Mouse (Mus musculus): ENCODE measurements around the gene Plppr1. TPM values are rescaled to one million over a fixed set of nuclear protein-coding genes. Genes with fewer than 3 reads are reported as not detected.

The Plppr1 gene
- polyA plus RNA-seq, 2 experiments, result 2.8 to 5.0 TPM

DNA sequence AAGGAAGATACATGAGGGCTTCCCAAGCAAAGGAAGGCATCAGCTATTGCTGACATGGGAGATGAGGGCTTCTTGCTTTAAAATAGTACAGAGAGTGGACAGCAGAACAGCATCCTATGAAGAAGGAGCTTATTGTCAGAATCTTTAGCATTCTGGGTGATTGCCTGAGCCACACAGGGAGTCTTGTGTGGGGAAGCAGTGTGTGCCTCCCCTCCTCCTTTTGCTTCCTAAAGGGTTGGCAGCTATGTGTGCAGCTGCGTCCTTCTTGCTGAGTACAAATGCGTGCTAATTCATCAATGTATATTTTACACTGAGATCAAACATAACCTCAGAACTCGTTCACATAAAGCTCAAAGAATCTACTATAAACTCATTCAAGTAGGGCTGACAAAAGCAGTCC, 119.8 kb downstream of the Plppr1 start:
- TF ChIP-seq POLR2A (IDR thresholded peaks at IDR 0.05; ENCODE audit: borderline replicate concordance, extremely low read depth, insufficient read depth, insufficient read length), result no peak
- Histone ChIP-seq H3K9ac (ENCODE audit: low read depth, low read length, severe bottlenecking) (no peak overlapping the region), H3K27ac (replicated peaks; ENCODE audit: low read depth, low read length) (no peak overlapping the region), H3K4me3 (replicated peaks; ENCODE audit: low read length) (no peak overlapping the region), H3K9me3 (ENCODE audit: control insufficient read depth, low read length) (no peaks in the 10 kb centered on the region), H3K4me1 (ENCODE audit: control insufficient read depth, insufficient read depth, low read length) (no peaks in the 10 kb centered on the region), H3K4me2 (replicated peaks; ENCODE audit: low read depth, low read length, severe bottlenecking) (no peak overlapping the region), H3K27me3 (ENCODE audit: control insufficient read depth, insufficient read depth, low read length) (no peaks in the 10 kb centered on the region), H3K36me3 (ENCODE audit: control insufficient read depth, insufficient read depth, low read length) (no peaks in the 10 kb centered on the region)
- 69% methylated on average over 3 of the region's 3 CpGs for WGBS
- no peak for DNase-seq (ENCODE audit: low spot score)
- no peak for ATAC-seq (ENCODE audit: low FRiP score, low read depth)

DNA sequence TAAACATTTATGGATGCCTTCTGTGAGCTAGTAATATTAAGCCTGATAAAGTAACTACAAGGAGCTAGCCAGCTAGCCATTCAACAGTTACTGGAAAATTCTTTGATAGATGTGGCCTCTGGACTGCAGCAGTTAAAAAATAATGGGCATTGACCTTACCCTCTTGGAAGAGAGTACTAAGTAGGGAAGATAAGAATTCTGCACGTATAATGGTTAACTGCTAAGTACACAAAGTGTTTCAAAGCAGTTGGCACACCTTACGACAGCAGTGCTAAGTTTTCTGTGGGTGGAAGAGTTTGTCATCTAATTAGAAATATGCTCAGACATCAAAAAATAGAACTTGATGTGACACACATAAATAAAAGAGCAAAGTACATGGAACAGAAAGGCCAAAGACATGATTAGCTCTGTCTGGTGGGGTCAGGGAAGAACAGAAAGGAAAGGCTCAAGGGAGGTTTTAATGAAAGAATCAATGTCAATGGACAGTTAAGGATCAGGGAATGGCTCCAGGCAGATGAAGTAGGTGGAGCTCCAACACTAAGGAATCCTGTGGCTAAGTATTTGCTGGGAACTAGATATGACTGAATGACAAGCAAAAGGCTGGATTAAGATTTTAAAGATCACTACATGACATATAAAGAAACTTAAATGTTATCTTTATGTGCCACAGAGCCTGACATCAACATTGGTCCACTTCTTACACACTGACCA, 120.6 kb downstream of the Plppr1 start:
- TF ChIP-seq POLR2A (IDR thresholded peaks at IDR 0.05; ENCODE audit: borderline replicate concordance, extremely low read depth, insufficient read depth, insufficient read length), result no peak
- H3K36me3 ChIP-seq (ENCODE audit: control insufficient read depth, insufficient read depth, low read length), result no peaks in the 10 kb centered on the region
- ATAC-seq (ENCODE audit: low FRiP score, low read depth) (no peak), DNase-seq (ENCODE audit: low spot score) (no peak)
- no peaks in the 10 kb centered on the region for H3K9me3 ChIP-seq (ENCODE audit: control insufficient read depth, low read length)
- no peak overlapping the region for H3K9ac ChIP-seq (ENCODE audit: low read depth, low read length, severe bottlenecking)
- 75% methylated on average over 2 of the region's 2 CpGs for WGBS
- H3K27ac ChIP-seq (replicated peaks; ENCODE audit: low read depth, low read length), result no peak overlapping the region
- no peak overlapping the region for H3K4me2 ChIP-seq (replicated peaks; ENCODE audit: low read depth, low read length, severe bottlenecking)
- H3K4me1 ChIP-seq (ENCODE audit: control insufficient read depth, insufficient read depth, low read length), result no peaks in the 10 kb centered on the region
- H3K4me3 ChIP-seq (replicated peaks; ENCODE audit: low read length), result no peak overlapping the region
- no peaks in the 10 kb centered on the region for H3K27me3 ChIP-seq (ENCODE audit: control insufficient read depth, insufficient read depth, low read length)

DNA sequence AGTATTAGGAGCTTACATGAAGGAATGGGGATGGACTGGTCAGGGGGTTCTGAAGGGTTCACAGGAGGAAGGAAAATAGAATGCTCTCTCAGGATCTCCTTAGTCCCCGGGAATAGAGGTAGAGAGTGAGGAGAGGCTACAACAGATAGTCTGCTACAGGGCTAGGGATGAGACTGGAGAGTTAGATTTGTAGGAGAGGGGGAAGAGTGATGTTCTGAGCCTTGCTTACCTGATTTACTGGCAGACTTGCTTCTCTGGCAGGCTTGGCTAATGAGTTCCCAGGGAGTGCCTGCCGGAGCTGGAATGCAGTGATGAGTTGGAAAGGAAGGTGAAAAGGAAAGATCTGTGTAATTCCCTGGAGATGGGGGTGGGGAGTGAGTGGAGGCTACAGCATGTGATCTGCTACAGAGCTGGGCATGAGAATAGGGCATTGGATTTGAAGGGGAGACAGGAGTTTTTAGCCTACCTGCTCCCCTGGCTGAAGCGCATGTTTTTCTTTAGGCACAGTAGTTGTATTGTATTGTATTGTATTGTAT, 131.0 kb downstream of the Plppr1 start:
- Histone ChIP-seq H3K27ac (replicated peaks; ENCODE audit: low read depth, low read length) (no peak overlapping the region), H3K4me3 (replicated peaks; ENCODE audit: low read length) (no peak overlapping the region), H3K4me2 (replicated peaks; ENCODE audit: low read depth, low read length, severe bottlenecking) (no peak overlapping the region), H3K9me3 (ENCODE audit: control insufficient read depth, low read length) (no peaks in the 10 kb centered on the region), H3K4me1 (ENCODE audit: control insufficient read depth, insufficient read depth, low read length) (0 out of 2 replicates have a peak, but pooled peaks cover 3% of the 10 kb centered on the region), H3K36me3 (ENCODE audit: control insufficient read depth, insufficient read depth, low read length) (no peaks in the 10 kb centered on the region), H3K9ac (ENCODE audit: low read depth, low read length, severe bottlenecking) (no peak overlapping the region), H3K27me3 (ENCODE audit: control insufficient read depth, insufficient read depth, low read length) (no peaks in the 10 kb centered on the region)
- WGBS, result 70% methylated on average over 3 of the region's 3 CpGs
- ATAC-seq (ENCODE audit: low FRiP score, low read depth), result no peak
- no peak for TF ChIP-seq POLR2A (IDR thresholded peaks at IDR 0.05; ENCODE audit: borderline replicate concordance, extremely low read depth, insufficient read depth, insufficient read length)
- DNase-seq (ENCODE audit: low spot score), result no peak

DNA sequence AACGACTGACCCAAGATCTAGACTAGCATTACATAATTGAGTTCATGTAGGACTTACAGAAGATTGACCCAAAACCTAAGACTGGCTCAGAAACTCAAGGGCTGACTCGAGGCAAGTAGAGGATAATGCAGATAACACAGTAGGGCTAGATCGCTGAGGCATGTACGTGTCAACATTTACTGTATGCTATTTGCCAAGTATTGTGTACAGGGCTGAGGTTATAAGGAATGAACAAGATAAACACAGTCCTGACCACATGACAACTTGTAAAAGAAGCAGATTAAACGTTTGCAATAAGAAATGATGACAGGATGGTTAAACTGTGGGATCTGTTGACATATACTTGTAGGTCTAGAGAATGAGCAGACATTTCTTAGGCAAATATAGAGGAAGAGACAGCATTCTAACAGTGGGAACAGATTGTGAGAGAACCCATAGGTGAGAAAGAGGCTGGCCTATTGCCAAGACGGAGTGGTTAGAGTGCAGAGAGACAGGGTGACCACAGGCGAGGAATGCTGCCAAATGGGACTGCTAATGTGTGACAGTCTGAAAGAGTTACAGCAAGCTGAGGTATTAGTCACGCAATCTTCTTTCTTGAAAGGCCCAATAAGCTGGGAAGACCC, 138.2 kb downstream of the Plppr1 start:
- Histone ChIP-seq H3K4me2 (replicated peaks; ENCODE audit: low read depth, low read length, severe bottlenecking) (no peak overlapping the region), H3K36me3 (ENCODE audit: control insufficient read depth, insufficient read depth, low read length) (no peaks in the 10 kb centered on the region), H3K9me3 (ENCODE audit: control insufficient read depth, low read length) (no peaks in the 10 kb centered on the region), H3K27ac (replicated peaks; ENCODE audit: low read depth, low read length) (no peak overlapping the region), H3K27me3 (ENCODE audit: control insufficient read depth, insufficient read depth, low read length) (no peaks in the 10 kb centered on the region), H3K4me3 (replicated peaks; ENCODE audit: low read length) (no peak overlapping the region), H3K4me1 (ENCODE audit: control insufficient read depth, insufficient read depth, low read length) (no peaks in the 10 kb centered on the region), H3K9ac (ENCODE audit: low read depth, low read length, severe bottlenecking) (no peak overlapping the region)
- DNase-seq (ENCODE audit: low spot score) (peak; percentile 16), ATAC-seq (ENCODE audit: low FRiP score, low read depth) (no peak)
- WGBS, result 74% methylated on average over 8 of the region's 8 CpGs
- TF ChIP-seq POLR2A (IDR thresholded peaks at IDR 0.05; ENCODE audit: borderline replicate concordance, extremely low read depth, insufficient read depth, insufficient read length), result no peak

DNA sequence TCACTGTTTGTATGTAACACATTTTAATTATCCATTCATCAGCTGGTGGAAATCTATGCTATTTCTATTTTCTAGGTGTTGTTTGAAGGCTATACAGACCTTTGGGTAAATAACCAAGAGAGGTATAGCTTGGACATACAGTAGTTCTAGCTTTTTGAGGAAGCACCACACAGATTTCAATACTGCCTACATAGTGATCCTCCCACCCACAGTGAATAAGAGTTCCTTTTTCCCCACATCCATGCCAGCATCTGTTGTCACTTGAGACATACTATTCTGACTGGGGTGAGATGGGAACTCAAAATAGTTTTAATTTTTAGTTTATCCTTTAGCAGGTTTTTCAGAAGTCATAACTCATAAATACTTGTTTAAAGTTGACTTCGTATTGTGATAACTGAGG, 151.4 kb downstream of the Plppr1 start:
- TF ChIP-seq POLR2A (IDR thresholded peaks at IDR 0.05; ENCODE audit: borderline replicate concordance, extremely low read depth, insufficient read depth, insufficient read length), result no peak
- ATAC-seq (ENCODE audit: low FRiP score, low read depth), result no peak
- H3K9me3 ChIP-seq (ENCODE audit: control insufficient read depth, low read length), result no peaks in the 10 kb centered on the region

More for the DNA sequence above, 151.4 kb downstream of the Plppr1 start:
- DNase-seq (ENCODE audit: low spot score), result no peak
- 91% methylated on average over 1 of the region's 1 CpGs for WGBS
- no peak overlapping the region for H3K4me3 ChIP-seq (replicated peaks; ENCODE audit: low read length)
- H3K9ac ChIP-seq (ENCODE audit: low read depth, low read length, severe bottlenecking), result no peak overlapping the region
- H3K4me2 ChIP-seq (replicated peaks; ENCODE audit: low read depth, low read length, severe bottlenecking), result no peak overlapping the region
- no peaks in the 10 kb centered on the region for H3K36me3 ChIP-seq (ENCODE audit: control insufficient read depth, insufficient read depth, low read length)
- H3K27me3 ChIP-seq (ENCODE audit: control insufficient read depth, insufficient read depth, low read length), result no peaks in the 10 kb centered on the region
- no peaks in the 10 kb centered on the region for H3K4me1 ChIP-seq (ENCODE audit: control insufficient read depth, insufficient read depth, low read length)
- no peak overlapping the region for H3K27ac ChIP-seq (replicated peaks; ENCODE audit: low read depth, low read length)

All from limb, embryonic 14.5 days (tissue).